Mouse (Mus musculus) left cerebral cortex, postnatal 14 days (tissue): ENCODE results near the gene Slc35b1. TPM values are rescaled to one million over a fixed set of nuclear protein-coding genes. Genes with fewer than 3 reads are reported as not detected.
A peak's percentile ranks its signal among the peaks of the same experiment; 100 is the strongest.
"Not testable (repeated sequence)": the region's sequence is repeated elsewhere in the genome, so short reads cannot be mapped to it uniquely, and the experiment has no call there.

ENCODE experiments used
- DNase-seq, 2 experiments: peaks; one replicate each; pipeline ENCODE4 v3.0.0; 2021 to 2022; ENCODE audit warnings: low spot score in 2 of 2, mixed read lengths in 1 of 2
- intact Hi-C: fragments of 180-260 bp; cut with DNase I; formaldehyde crosslinking; loops from one replicate; pipeline ENCODE4 v1.15.1; 2025
- total RNA-seq, 2 experiments: library from RNA; stranded (reverse); gene quantifications; 2 replicates each; pipeline ENCODE4 v1.2.3; 2021

Gene Slc35b1
- total RNA-seq, 2 experiments from 2014 or later = 72.8 to 78.9 TPM

- DNase-seq = no peak
- intact Hi-C loops = loop anchor here (10.0 kb wide), 1 partner anchor 274 kb away; no protein-coding TSS in a partner anchor
Measured at GRCm38 (mm10) chr11:95389006-95389405, 4.5 kb downstream of the Slc35b1 start.

- intact Hi-C loops = no loop called here
- no peak for DNase-seq
Measured at GRCm38 (mm10) chr11:95390420-95390819, 5.9 kb downstream of the Slc35b1 start.

GRCm38 (mm10) chr11:95391201-95391600 lies 6.7 kb downstream of the Slc35b1 start:
- DNase-seq = no peak
- intact Hi-C loops = no loop called here

GRCm38 (mm10) chr11:95391743-95392142 lies 7.3 kb downstream of the Slc35b1 start:
- intact Hi-C loops = no loop called here
- DNase-seq = no peak

GRCm38 (mm10) chr11:95392223-95392667 lies 7.8 kb downstream of the Slc35b1 start:
- DNase-seq = peak; percentile 63 to 76
- intact Hi-C loops = no loop called here

GRCm38 (mm10) chr11:95392708-95393499 lies 8.4 kb downstream of the Slc35b1 start:
- no peak for DNase-seq
- intact Hi-C loops = no loop called here

GRCm38 (mm10) chr11:95393500-95393816 lies 9.0 kb downstream of the Slc35b1 start:
- no peak for DNase-seq
- intact Hi-C loops = no loop called here

- DNase-seq = no peak
- intact Hi-C loops = no loop called here
Measured at GRCm38 (mm10) chr11:95394112-95394511, 9.6 kb downstream of the Slc35b1 start.

- no peak for DNase-seq
- intact Hi-C loops = loop anchor here (5.0 kb wide), 1 partner anchor 81 kb away; no protein-coding TSS in a partner anchor
Measured at GRCm38 (mm10) chr11:95396548-95396947, 12.1 kb downstream of the Slc35b1 start.

GRCm38 (mm10) chr11:95397843-95398835 lies 13.6 kb downstream of the Slc35b1 start:
- intact Hi-C loops = loop anchor here (1.0 to 5.0 kb wide), 2 partner anchors 79 to 123 kb away; no protein-coding TSS in a partner anchor
- peak; percentile 84 to 85 for DNase-seq

GRCm38 (mm10) chr11:95399520-95400020 lies 15.1 kb downstream of the Slc35b1 start:
- intact Hi-C loops = loop anchor here (5.0 kb wide), 1 partner anchor 78 kb away; no protein-coding TSS in a partner anchor
- DNase-seq = peak in 1 of 2 experiments; percentile 44

- no peak for DNase-seq
- intact Hi-C loops = no loop called here
Measured at GRCm38 (mm10) chr11:95401568-95401967, 17.1 kb downstream of the Slc35b1 start.

- intact Hi-C loops = no loop called here
Measured at GRCm38 (mm10) chr11:95402196-95402595, 17.7 kb downstream of the Slc35b1 start.

GRCm38 (mm10) chr11:95402658-95403101 lies 18.2 kb downstream of the Slc35b1 start:
- DNase-seq = no peak
- intact Hi-C loops = no loop called here

More at GRCm38 (mm10) chr11:95402196-95402595, 17.7 kb downstream of the Slc35b1 start:
- no peak for DNase-seq

GRCm38 (mm10) chr11:95403382-95404340 lies 19.2 kb downstream of the Slc35b1 start:
- DNase-seq = no peak
- intact Hi-C loops = no loop called here

GRCm38 (mm10) chr11:95405771-95406170 lies 21.3 kb downstream of the Slc35b1 start:
- DNase-seq = no peak
- intact Hi-C loops = no loop called here

- intact Hi-C loops = not testable (repeated sequence)
Measured at GRCm38 (mm10) chr11:95406398-95406797, 21.9 kb downstream of the Slc35b1 start.

GRCm38 (mm10) chr11:95409450-95410112 lies 25.1 kb downstream of the Slc35b1 start:
- intact Hi-C loops = no loop called here
- no peak for DNase-seq

More at GRCm38 (mm10) chr11:95406398-95406797, 21.9 kb downstream of the Slc35b1 start:
- DNase-seq = not testable (repeated sequence)
